Mouse (Mus musculus) heart, postnatal 0 days (tissue): ENCODE results near the gene Vwa7. TPM values are rescaled to one million over a fixed set of nuclear protein-coding genes. Genes with fewer than 3 reads are reported as not detected.

Source experiments
- ATAC-seq: fragments of 200-750 bp; cut with Nextera tagmentation; 2 replicates; pipeline ENCODE4 v1.8.0; 2017; ENCODE audit warnings: low read depth, moderate number of reproducible peaks, moderate library complexity; ENCODE audit not compliant: insufficient read depth
- DNase-seq: peaks from one replicate; pipeline ENCODE4 v3.0.0-alpha.2; 2016; ENCODE audit warnings: low spot score
- H3K27ac ChIP-seq: fragments of 300-500 bp; sonication (generic); 2 replicates; pipeline ENCODE4 v1.5.1; 2014; ENCODE audit warnings: low read depth, mild to moderate bottlenecking
- H3K27me3 ChIP-seq: fragments of 300-500 bp; sonication (generic); 2 replicates; pipeline ENCODE4 v1.6.1; 2014; ENCODE audit warnings: low read length, mixed read lengths; ENCODE audit not compliant: control insufficient read depth, insufficient read depth
- H3K36me3 ChIP-seq: fragments of 300-500 bp; sonication (generic); replicated peaks from 2 replicates; pipeline ENCODE4 v1.6.1; 2014; ENCODE audit warnings: low read length, mixed read lengths; ENCODE audit not compliant: control insufficient read depth, insufficient read depth
- H3K4me1 ChIP-seq: fragments of 300-500 bp; sonication (generic); 2 replicates; pipeline ENCODE4 v1.6.1; 2014; ENCODE audit warnings: antibody characterized with exemption; ENCODE audit not compliant: control insufficient read depth, insufficient read depth
- H3K4me2 ChIP-seq: fragments of 300-500 bp; sonication (generic); 2 replicates; pipeline ENCODE4 v1.6.1; 2014; ENCODE audit warnings: low read depth, mild to moderate bottlenecking, low read length, moderate library complexity
- H3K4me3 ChIP-seq: fragments of 300-500 bp; sonication (generic); 2 replicates; pipeline ENCODE4 v1.5.1; 2014; ENCODE audit warnings: low read depth, low read length
- H3K9ac ChIP-seq: fragments of 300-500 bp; sonication (generic); replicated peaks from 2 replicates; pipeline ENCODE4 v1.6.1; 2014; ENCODE audit warnings: low read depth, low read length, mixed read lengths
- H3K9me3 ChIP-seq: fragments of 300-500 bp; sonication (generic); replicated peaks from 2 replicates; pipeline ENCODE4 v1.6.1; 2016; ENCODE audit warnings: low read length; ENCODE audit not compliant: control insufficient read depth
- CTCF ChIP-seq: IDR thresholded peaks from 2 replicates; pipeline ENCODE4 v1.5.1; 2016; ENCODE audit warnings: antibody characterized with exemption, control low read depth, low read depth
- EP300 ChIP-seq: IDR thresholded peaks from 2 replicates; pipeline ENCODE4 v1.6.1; 2016; ENCODE audit warnings: antibody characterized with exemption, low read depth
- WGBS: fragments of 180-500 bp; shearing (Covaris S2); extraction: QIAGEN DNeasy Blood & Tissue Kit; methylation state at CpG from one replicate; pipeline ENCODE4 v1.1.7; 2014; 5-methylcytosine and 5-hydroxymethylcytosine counted together
- polyA plus RNA-seq: library from polyadenylated mRNA; unstranded; fragments of >200 nt; fragmentation: Nextera tagmentation; extraction: Ambion mirVana; gene quantifications from 2 replicates; pipeline ENCODE4 v1.2.1, GENCODE M21; 2015
- total RNA-seq: library from RNA; depleted of rRNA; stranded (reverse); fragments of >200 nt; gene quantifications from 2 replicates; pipeline ENCODE4 v1.2.3, GENCODE M21; 2014; ENCODE audit warnings: low replicate concordance

The Vwa7 gene
- total and polyA plus RNA-seq, 2 experiments from 2014 or later: 0.63 to 0.92 TPM

DNA sequence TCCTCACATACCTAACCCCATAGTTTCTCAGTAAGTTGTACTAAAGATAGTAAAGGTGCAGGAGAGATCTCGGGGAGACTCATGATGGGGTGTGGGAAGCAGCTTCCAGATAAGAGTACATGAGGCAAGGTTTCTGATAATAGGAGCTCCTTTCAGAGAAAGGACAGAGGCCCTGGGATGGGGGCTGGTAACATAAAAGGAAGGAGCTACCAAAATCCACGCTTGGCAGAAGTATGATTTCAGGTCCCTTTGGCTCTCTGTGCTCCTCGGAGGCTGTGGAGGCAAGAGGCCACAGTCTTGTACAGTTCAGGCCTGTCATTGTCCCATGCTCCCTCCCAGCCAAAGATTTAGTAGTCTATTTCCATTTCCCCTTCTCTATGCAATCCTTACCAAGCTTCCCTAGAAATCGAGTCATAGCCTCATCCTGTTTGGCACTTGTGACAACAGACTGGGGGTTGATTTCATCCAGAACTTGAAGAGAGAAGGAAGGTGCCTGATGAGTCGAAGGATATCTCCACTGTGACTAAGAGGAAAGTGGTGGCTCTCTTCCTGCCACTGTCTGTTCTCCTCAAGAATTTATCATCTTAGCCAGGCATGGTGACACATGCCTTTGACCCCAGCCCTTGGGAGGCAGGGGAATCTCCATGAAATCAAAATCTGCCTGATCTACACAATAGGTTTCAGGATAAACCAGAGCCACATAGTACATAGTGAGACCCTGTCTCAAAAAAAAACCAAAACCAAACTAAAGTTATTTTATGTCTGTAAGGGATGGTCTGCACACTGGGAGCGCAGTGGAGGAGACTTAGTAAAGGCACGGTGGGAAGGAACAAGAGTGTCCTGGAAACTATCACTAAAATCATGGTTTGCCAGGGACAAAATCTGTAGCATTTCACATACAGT lies 28.8 kb downstream of the Vwa7 start:
- WGBS: 51% methylated on average over 7 of the region's 7 CpGs
- TF ChIP-seq CTCF (no peak), EP300 (no peak)
- Histone ChIP-seq H3K9ac (peak overlapping the region; percentile 77), H3K9me3 (no peaks in the 10 kb centered on the region), H3K4me1 (peaks cover 34% of the 10 kb centered on the region), H3K36me3 (no peaks in the 10 kb centered on the region), H3K27ac (peak overlapping the region; percentile 93), H3K27me3 (no peaks in the 10 kb centered on the region), H3K4me3 (peak overlapping the region; percentile 61), H3K4me2 (peak overlapping the region; percentile 96)
- ATAC-seq: no peak
- no peak for DNase-seq

DNA sequence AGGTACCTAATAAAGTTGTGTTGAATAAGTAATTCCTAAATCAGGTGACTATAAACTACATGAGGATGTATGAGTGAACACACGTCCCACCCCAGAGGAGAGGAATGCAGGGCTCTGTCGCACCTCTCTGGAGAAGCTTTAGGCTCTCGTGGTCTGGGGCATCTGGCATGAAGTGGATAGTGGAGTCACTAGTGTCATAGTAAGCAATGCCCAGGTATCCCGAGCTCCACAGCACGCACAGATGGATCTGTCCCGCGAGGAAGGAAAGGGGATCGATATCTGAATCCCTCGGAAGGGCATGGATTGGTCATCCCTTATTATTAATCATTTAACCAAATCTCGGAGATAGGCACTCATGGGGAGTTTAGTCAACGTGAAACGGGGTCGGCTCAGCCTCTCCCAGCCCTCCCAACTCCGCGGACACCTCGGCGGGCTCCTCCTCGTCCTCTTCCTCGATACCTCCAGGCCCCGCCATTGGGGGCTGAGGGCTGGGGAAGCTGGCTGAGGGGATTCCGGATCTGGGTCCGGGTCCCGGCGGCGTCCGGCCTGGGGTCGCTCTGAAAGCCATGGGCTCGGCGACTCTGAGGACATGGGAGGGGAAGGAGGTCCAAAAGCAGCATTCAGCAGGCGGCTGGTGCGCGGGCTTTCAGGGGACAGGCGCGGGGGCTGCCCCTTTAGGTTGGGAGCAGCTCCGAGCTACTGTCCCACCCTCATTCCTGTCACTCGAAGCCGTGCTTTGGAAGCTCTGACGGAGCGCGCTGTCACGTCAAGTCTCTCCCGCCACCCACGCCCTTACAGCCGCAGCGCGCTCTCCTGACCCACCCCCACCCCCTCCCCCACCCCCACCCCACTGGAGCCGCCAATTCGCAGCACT lies 29.7 kb downstream of the Vwa7 start:
- H3K9me3 ChIP-seq: no peaks in the 10 kb centered on the region
- H3K27me3 ChIP-seq: no peaks in the 10 kb centered on the region
- peak overlapping the region; percentile 96 for H3K4me2 ChIP-seq
- peaks cover 34% of the 10 kb centered on the region for H3K4me1 ChIP-seq
- ATAC-seq (peak; percentile 52; the same call in 1 of the 2 replicates), DNase-seq (no peak)
- peak overlapping the region; percentile 61 for H3K4me3 ChIP-seq
- H3K36me3 ChIP-seq: no peaks in the 10 kb centered on the region
- TF ChIP-seq CTCF (no peak), EP300 (no peak)
- H3K9ac ChIP-seq: peak overlapping the region; percentile 77
- WGBS: 4% methylated on average over 48 of the region's 48 CpGs
- peak overlapping the region; percentile 93 for H3K27ac ChIP-seq

DNA sequence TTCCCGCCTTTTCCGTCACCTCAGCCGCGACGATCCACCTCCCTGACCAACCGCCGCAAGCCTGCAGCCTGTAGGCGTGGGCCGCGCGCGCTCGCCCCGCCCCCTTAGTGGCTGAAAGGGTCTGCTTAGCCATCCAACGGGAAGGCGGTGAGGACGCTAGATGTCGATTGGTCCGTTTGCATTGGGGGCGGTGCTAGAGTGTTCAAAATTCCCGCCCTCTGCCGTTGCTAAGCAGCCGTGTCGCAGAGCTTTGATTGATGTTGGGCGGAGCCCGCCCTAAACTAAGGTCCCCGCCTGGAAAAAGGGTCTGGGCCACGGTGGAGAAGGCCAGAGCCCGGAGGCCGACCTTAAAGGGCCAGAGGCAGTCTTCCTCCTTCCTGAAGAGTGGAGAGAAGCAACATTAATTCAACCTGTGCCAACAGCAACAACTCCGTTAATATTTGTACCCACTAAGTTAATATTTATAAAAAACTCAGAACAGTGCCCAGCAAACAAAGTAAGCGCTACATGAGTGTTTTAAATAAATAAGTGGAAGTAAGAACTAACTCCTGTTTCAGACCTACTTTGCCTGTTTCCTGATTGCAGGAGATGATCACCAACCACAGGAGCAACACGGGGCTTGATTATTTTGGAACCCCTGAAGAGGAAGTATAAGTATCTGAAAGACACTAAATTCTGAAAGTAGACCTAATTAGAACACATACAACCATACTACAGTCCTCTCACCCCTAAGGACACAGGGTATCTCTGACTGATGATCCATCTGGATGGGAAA lies 30.5 kb downstream of the Vwa7 start, which contains the start of gene Msh5:
Msh5 (minus strand) TSS at position 65 of the 775 bp plus-strand sequence.
- Histone ChIP-seq H3K27ac (peak within 1 kb of the TSS; percentile 98), H3K9ac (peak within 1 kb of the TSS; percentile 77), H3K4me2 (peak within 1 kb of the TSS; percentile 96), H3K9me3 (no peaks in the 10 kb centered on the region), H3K4me3 (peak within 1 kb of the TSS; percentile 61), H3K4me1 (peaks cover 34% of the 10 kb centered on the region), H3K36me3 (no peaks in the 10 kb centered on the region), H3K27me3 (no peaks in the 10 kb centered on the region)
- TF ChIP-seq EP300: no peak
- TF ChIP-seq CTCF: no peak
- DNase-seq: peak; percentile 98
- peak; percentile 91 for ATAC-seq
- 2% methylated on average over 33 of the region's 33 CpGs for WGBS

DNA sequence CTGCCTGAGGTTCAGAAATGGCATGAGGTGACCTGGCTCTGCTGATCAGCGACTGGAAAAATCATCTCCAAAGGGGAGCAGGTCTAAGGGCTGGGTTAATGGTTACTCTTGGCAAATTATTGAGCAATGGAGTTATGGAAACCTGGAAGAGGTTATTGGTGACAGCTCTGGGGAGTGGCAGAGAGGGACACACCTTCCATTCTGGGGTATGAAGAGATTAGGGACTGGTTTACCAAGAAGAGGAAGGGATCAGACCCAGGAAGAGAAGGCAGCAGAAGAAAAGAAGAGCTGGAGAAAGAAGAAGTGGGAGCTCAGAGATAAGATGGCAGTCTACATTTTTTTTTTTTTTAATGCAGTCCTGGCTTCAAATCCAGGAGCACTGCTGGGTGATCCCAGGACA lies 31.3 kb downstream of the Vwa7 start:
- TF ChIP-seq CTCF: no peak
- TF ChIP-seq EP300: no peak
- H3K27ac ChIP-seq: peak overlapping the region; percentile 98
- peaks cover 3% of the 10 kb centered on the region for H3K36me3 ChIP-seq
- peak overlapping the region; percentile 36 for H3K4me2 ChIP-seq
- H3K4me1 ChIP-seq: peaks cover 34% of the 10 kb centered on the region
- H3K27me3 ChIP-seq: no peaks in the 10 kb centered on the region
- H3K9me3 ChIP-seq: no peaks in the 10 kb centered on the region
- H3K9ac ChIP-seq: no peak overlapping the region
- ATAC-seq: no peak
- no peak overlapping the region for H3K4me3 ChIP-seq
- 36% methylated on average over 1 of the region's 1 CpGs for WGBS
- DNase-seq: no peak
